Mouse (Mus musculus) thymus, adult 18-20 months (tissue): ENCODE results near the gene Eps8.

Source experiments
- DNase-seq, 2 experiments: peaks; one replicate each; pipeline ENCODE4 v3.0.0; 2022; ENCODE audit warnings: mixed read lengths in 2 of 2

Gene Eps8

DNA sequence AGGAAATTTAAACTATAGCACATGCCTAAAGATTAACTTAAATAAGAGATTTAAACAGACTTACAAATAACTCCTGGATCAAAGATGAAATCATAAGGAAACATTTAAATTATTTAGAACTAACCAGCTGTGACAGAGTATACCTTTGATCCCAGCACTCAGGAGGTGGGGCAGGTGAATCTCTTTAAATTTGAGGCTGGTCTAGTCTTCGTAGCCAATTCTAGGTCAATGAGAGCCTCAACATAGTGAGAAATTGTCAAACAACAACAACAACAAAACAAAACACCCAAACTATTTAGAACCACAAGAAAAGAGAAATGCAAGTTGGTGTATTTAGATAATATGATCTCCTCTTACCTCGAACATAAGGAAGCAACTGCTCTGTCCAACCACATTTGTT lies at the start of gene Eps8:
TSS of gene Eps8 (minus strand) at position 101 of the 400 bp plus-strand sequence.
- no peak for DNase-seq

DNA sequence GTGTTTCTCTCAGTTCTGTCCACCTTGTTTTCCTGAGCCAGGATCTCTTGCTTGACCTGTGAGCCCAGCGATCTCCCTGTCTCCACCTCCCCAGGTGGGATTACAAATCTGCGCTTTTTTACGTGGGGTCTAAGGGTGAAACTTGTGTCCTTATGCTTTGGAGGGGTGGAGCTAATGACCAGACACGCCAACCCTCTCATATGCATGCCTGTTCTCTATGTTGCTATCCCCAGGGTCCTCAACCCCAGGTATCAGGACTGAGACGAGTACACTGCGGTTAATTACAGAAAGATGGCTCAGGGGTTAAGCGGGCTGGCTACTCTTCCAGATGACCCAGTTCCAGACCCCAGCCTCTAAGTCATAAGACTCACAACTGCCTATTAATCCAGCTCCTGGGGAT lies 48.8 kb upstream of the Eps8 start:
- DNase-seq, result no peak

DNA sequence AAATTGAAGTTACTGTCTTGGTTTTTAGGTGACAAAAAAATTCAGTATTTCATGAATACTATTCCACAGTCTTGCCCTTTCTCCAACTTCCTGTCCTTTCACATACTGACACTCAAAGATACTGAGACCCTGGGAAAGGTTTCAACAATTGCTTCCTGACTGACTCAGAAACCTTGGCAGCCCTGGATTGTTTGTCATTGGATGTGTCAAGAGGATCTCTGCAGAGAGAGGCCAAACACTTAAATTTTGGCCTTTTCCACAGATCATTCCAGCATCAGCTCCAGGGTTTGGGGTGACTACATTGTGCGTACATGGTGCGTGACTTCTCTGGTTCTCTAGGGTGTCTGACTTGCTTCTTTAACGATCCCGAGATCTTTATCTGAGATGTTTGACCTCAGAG lies 48.2 kb upstream of the Eps8 start:
- no peak for DNase-seq

DNA sequence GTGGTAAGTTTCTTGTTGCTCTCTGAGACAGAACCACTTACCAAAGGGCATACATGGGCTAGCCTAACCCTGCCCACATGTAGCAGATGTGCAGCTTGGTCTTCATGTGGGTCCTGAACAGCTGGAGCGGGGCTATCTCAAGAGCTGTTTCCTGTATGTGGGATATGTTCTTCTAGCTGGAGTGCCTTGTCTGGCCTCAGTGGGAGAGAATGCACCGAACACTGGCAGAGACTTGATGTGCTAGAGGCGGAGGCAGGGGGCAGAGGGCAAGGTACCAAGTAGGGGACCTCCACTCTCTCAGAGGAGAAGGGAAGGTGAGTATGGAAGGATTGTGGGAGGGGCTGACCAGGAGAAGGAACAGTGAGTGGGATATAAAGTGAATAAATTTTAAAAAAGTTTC lies 47.5 kb upstream of the Eps8 start:
- DNase-seq, result no peak

DNA sequence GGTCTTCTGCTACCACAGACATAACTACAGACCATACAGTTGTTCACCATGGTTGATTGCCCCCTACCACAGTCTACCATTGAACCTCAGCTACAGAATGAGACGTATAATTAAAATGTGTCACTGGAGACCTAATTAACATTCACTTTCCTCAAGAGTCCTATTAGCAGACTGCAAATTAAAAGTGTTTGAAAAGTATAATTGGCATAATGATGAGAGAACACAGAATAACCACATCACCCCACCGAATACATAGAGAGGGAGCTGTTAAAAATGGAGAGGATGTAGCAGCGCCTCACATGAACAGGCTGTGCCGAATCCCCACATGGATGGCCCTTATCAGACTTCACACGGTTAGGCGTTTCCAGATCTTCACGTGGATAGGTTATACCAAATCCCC lies 44.8 kb upstream of the Eps8 start:
- DNase-seq, result no peak

DNA sequence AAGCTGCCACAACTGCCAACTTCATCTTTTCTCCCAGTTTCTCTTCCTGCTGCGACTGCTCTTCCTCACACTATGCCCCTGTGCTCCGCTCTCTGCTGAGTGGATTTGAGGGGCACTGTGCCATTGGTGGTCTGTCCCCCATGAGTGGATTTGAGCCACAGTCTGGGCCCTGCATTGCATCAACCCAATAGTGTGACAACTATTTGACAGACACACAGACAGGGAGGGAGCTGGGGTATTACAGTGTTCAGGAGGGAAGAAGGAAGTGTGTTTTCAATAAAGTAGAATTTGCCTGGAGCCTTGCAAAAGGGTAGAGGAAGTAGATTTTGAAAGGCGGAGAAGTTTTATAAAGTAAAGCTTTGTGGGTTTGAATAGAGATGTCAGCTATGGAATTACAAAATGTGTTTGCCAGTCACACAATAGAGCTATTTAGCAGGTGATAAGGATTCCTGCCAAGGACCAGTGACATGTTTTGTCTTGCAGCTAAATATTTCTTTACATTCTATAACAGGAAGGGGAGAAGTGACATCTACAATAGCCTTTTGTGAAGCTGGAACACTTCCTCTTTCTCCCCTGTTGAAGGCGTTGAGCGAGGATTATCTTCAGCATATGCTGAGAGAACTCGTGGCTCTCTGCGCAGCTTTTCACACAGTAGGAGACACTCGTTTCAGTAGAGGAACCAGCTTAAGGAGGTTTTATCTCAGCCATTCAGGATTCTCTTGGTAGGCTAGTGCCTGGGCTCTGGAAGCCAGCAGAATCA lies 41.9 kb upstream of the Eps8 start:
- no peak for DNase-seq

DNA sequence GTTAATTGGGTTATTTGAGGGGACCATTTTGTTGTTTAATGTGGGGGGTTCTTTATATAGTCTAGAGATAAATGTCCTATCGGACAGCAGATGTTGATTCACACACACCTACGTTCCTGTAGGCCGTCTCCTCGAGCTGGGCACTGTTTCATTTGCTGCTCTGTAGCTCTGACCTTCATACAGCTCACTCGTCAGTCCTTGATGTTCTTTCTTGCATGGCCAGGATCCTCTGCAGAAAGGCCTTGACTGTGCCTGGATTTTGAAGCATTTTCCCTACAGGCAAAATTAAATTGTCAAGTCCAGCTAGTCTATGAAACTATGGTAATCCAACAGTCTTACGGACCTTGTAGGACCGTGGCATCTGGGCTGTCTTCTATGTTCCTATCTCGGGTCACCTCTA lies 40.4 kb upstream of the Eps8 start:
- no peak for DNase-seq

DNA sequence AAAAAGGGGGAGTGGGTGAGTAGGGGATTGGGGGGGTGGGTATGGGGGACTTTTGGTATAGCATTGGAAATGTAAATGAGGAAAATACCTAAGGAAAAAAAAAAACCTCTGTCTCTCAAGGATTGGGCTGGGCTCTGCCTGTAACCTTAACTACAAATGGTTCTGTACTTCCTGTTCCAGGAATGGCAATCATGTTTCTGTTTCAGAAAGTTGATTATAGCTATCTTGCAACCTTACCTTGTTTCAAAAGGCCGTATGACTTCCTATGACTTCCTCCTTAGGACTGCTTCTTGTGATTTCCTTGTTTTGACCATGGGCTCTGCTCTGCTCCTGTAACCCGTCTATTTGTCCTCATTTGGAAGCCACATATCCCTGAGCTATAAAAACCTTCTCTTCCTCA lies 39.6 kb upstream of the Eps8 start:
- DNase-seq, result no peak

DNA sequence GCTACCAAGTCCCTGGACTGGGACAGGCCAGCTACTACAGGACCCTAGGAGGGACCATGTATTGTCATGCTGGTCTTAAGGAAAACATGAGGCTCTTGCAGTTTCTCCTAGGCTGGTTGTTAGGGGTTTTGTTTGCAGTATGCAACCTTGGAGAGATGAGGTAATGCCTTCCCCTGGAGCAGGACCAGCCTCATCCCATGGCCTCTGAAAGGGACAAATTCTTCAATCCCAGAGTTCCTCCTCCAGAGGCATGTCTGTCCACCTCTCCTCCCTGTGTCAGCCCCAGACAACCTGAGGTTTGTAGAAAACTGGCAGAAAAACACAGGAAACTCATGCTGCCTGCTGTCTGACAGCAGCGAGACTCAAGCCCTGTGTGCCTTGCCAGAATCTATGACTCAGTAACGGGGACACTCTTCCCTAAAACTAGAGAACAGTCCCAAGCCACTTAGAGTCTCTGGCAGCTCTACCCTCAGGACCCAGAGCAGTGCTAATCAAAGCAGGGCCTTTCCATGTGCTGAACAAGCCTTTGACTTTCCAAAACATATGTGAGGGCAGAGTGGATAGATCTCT lies 36.0 kb upstream of the Eps8 start:
- no peak for DNase-seq

GRCm38 (mm10) chr6:137688506-137689105 lies 33.9 kb upstream of the Eps8 start:
- no peak for DNase-seq

DNA sequence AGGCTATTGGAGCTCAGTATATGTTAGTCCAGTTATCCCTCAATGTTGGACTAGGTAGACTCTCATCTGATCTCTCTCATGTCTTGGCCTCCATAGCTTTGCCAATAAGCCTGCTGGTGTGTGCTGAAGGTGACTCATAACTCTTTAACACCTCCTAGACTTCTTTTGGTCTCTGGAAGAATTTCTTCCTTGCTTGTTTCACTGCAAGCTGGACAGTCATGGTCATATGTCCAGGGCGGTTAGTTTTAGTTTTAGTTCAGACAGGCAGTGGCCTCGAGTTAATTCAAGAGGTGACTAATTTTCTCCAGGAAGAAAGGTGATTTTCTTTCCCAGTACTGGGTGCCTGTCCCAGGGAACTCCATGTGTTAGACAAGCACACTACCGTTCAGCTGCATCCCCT lies 33.4 kb upstream of the Eps8 start:
- DNase-seq, result no peak

DNA sequence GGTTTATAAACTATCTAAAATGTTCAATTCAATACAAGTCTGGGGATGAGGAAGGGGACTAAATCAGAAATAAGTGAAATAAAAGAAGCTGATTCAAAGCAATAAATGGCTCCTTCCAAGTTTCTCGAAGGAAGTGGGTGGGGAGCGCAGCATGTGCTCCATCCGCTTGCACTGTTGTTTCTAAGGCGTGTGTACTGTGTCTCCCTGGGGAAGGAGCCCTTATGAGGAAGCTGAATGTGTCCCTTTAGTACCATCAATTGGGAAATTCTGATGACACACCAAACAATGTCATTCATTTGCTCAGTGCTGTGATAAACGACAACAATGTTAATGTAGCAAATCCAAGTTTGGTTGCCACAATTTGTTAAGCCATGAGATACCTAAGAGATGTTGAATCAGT lies 33.0 kb upstream of the Eps8 start:
- no peak for DNase-seq

DNA sequence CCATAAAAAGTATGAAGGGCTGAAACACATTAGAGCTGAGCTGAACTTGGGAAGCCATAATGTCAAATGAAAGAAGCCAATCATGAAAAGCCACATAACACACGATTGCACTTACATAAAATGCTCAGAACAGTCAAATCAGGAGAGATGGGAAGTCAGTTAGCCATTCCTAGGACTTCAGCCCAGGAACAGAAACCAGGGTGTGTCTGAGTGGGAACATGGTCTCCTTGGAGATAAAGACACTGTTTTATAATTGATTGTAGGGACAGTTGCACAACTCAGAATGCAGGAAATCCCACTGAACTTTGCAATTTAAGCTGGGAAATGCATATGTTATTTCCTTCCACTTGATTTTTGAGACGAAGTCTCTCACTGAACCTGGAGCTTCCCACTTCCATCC lies 28.0 kb upstream of the Eps8 start:
- DNase-seq, result no peak

GRCm38 (mm10) chr6:137681000-137681399 lies 26.3 kb upstream of the Eps8 start:
- no peak for DNase-seq

DNA sequence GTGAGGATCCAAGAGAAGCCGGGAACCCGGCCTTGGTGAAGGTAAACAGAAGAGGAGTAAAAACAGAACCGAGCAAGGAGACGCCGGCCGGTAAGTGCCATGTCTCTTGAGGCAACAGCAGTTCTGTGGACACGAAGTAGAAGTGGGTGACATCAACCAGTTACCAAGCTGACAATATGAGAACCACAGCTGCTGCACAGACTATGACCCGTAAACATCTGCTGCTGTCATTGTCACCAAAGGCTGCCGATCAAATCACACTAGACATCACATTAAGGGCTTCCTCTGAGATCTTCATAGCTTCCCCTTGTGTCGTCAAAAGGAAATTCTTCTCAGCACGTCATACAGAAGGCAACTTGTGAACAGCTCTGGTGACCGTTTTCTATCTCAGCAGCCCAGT lies 21.9 kb upstream of the Eps8 start:
- DNase-seq, result no peak

GRCm38 (mm10) chr6:137675556-137675955 lies 20.9 kb upstream of the Eps8 start:
- no peak for DNase-seq

GRCm38 (mm10) chr6:137673301-137673700 lies 18.6 kb upstream of the Eps8 start:
- DNase-seq, result no peak

GRCm38 (mm10) chr6:137671561-137671960 lies 16.9 kb upstream of the Eps8 start:
- no peak for DNase-seq

DNA sequence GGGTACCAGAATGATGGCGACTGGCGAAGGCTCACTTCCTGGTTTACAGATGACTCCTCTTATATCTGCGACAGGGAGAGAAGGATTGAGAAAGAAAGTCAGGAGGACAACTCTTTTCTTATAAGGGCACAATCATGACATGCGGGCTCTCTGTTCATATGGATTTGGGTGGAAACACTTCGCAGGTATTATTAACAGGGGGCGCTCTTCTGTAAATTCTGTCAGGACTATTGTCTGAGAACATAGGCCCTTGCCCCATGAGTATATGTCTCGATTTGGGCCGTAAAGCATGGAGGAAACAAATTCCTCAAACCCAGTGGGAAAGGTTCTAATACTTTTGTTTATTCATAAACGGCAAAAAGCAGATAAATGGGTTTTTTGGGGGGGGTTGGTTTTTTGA lies 16.1 kb upstream of the Eps8 start:
- no peak for DNase-seq

GRCm38 (mm10) chr6:137669876-137670275 lies 15.2 kb upstream of the Eps8 start:
- DNase-seq, result no peak

- DNase-seq, result no peak
Measured at GRCm38 (mm10) chr6:137669433-137669832, 14.8 kb upstream of the Eps8 start.

DNA sequence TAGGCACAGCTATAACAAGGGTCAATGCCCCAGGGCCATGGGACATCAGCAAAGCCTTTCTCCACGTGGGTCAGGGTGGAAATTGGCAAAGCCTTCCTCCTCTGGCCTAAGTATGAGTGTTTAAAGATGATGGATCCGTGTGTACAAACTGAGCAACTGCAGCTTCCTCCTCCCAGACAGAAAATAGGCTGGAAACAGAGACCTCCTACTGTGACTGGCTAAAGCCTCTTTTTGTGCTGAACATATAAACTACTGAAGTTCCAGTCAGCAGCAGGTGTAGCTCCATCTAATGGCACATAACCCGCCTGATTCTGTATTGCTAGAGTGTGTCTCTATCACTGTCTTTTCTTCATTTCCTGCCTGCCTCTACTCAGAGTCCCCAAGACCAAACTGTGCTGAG lies 13.7 kb upstream of the Eps8 start:
- no peak for DNase-seq

- no peak for DNase-seq
Measured at GRCm38 (mm10) chr6:137667665-137668064, 13.0 kb upstream of the Eps8 start.

DNA sequence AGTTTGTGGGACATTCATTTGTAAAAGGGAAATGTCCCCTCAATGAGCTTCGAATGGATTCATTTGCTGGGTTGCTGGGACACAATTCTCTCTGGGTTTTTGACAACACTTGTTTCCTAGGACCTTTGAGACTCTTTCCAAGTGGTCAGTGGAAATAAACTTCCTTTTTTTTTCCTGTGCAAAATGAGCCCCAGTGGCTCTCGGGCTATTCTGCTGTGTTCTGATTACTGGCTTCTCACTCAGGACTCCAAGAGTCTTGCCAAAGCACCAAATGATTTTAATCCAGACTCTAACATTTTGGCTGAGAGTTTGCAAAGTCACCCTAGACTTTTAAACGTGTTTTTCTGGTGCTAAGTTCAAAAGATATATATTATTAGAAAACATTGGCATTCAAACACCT lies 10.3 kb upstream of the Eps8 start:
- DNase-seq, result no peak
